Mouse (Mus musculus) lung, postnatal 0 days (tissue): Measurements from ENCODE around the gene Ifna15.

Experiments
- CTCF ChIP-seq: IDR thresholded peaks from 2 replicates; pipeline ENCODE4 v1.5.1; 2016; ENCODE audit warnings: antibody characterized with exemption, mild to moderate bottlenecking
- EP300 ChIP-seq: IDR thresholded peaks from 2 replicates; pipeline ENCODE4 v1.6.1; 2016; ENCODE audit warnings: antibody characterized with exemption, mild to moderate bottlenecking, control low read depth

DNA sequence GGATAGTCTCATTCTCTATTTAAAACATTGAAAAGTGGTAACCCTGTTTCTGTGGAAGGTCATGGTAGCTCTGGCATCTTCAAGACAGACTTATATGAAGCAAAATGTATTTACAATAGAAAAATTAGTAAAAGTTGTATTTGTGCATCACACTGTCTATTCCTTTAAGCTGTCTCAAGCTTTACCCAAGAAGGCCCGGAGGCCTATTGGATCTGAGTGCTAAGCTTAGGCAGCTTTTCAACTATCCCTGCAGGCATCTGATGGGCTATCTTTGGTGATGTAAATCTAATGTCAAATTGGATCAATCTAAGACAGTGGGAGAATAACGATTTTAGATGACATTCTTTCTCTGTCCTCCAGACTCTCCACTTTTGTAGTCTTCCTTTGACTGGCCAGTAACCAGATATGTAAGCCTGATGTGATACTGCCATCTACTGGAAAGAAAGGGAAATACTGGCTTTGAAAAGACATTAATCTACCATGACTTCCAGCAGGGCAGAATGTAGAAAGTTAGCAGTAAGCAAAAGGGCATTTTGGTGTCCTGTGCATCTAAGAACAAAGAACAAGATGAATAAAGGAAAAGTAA lies 14.3 kb downstream of the Ifna15 start:
- peak; percentile 95 for TF ChIP-seq CTCF
- TF ChIP-seq EP300: no peak
